Mouse (Mus musculus): ENCODE results near the gene Atpaf2. TPM values are rescaled to one million over a fixed set of nuclear protein-coding genes. Genes with fewer than 3 reads are reported as not detected.
A peak's percentile ranks its signal among the peaks of the same experiment; 100 is the strongest.

Atpaf2 gene
- polyA plus RNA-seq, 1 experiment from 2014 or later, result 22.6 TPM

GRCm38 (mm10) chr11:60412921-60413320, 5.3 kb downstream of the Atpaf2 start:
- no peak for TF ChIP-seq EP300 (IDR thresholded peaks at IDR 0.05; ENCODE audit: low read depth)
- no peak for TF ChIP-seq CTCF (IDR thresholded peaks at IDR 0.05; ENCODE audit: low read depth)
- H3K27me3 ChIP-seq (ENCODE audit: insufficient read depth, low read length), result no peaks in the 10 kb centered on the region
- no peak for DNase-seq
- no peak overlapping the region for H3K27ac ChIP-seq (ENCODE audit: low read depth)
- H3K4me1 ChIP-seq (ENCODE audit: insufficient read depth), result peaks cover 13% of the 10 kb centered on the region
- H3K9ac ChIP-seq (replicated peaks), result no peak overlapping the region
- no peaks in the 10 kb centered on the region for H3K9me3 ChIP-seq (ENCODE audit: low read length)
- no peak overlapping the region for H3K4me2 ChIP-seq (ENCODE audit: low read depth, low read length)
- 85% methylated on average over 2 of the region's 2 CpGs for WGBS (ENCODE audit: insufficient replicate concordance)
- H3K36me3 ChIP-seq (replicated peaks; ENCODE audit: insufficient read depth, low read length), result peaks cover 13% of the 10 kb centered on the region
- H3K4me3 ChIP-seq (ENCODE audit: low read depth, low read length), result no peak overlapping the region
- ATAC-seq, result no peak

- peak; percentile 60 for DNase-seq
These were observed 6.1 kb downstream of the Atpaf2 start for GRCm38 (mm10) chr11:60412173-60412572.

GRCm38 (mm10) chr11:60406606-60407005, 11.7 kb downstream of the Atpaf2 start:
- Histone ChIP-seq H3K27ac (ENCODE audit: low read depth) (no peak overlapping the region), H3K27me3 (ENCODE audit: insufficient read depth, low read length) (no peaks in the 10 kb centered on the region), H3K4me1 (ENCODE audit: insufficient read depth) (no peaks in the 10 kb centered on the region), H3K36me3 (replicated peaks; ENCODE audit: insufficient read depth, low read length) (peaks cover 68% of the 10 kb centered on the region), H3K9me3 (ENCODE audit: low read length) (no peaks in the 10 kb centered on the region), H3K9ac (replicated peaks) (no peak overlapping the region), H3K4me2 (ENCODE audit: low read depth, low read length) (no peak overlapping the region), H3K4me3 (ENCODE audit: low read depth, low read length) (no peak overlapping the region)
- WGBS (ENCODE audit: insufficient replicate concordance), result 97% methylated on average over 1 of the region's 1 CpGs
- no peak for DNase-seq
- no peak for ATAC-seq
- no peak for TF ChIP-seq EP300 (IDR thresholded peaks at IDR 0.05; ENCODE audit: low read depth)
- TF ChIP-seq CTCF (IDR thresholded peaks at IDR 0.05; ENCODE audit: low read depth), result no peak

More at GRCm38 (mm10) chr11:60412173-60412572, 6.1 kb downstream of the Atpaf2 start:
- Histone ChIP-seq H3K4me1 (ENCODE audit: insufficient read depth) (peaks cover 12% of the 10 kb centered on the region), H3K4me2 (ENCODE audit: low read depth, low read length) (no peak overlapping the region), H3K9ac (replicated peaks) (no peak overlapping the region), H3K27ac (ENCODE audit: low read depth) (no peak overlapping the region), H3K4me3 (ENCODE audit: low read depth, low read length) (no peak overlapping the region), H3K9me3 (ENCODE audit: low read length) (no peaks in the 10 kb centered on the region), H3K36me3 (replicated peaks; ENCODE audit: insufficient read depth, low read length) (peaks cover 19% of the 10 kb centered on the region), H3K27me3 (ENCODE audit: insufficient read depth, low read length) (no peaks in the 10 kb centered on the region)
- WGBS (ENCODE audit: insufficient replicate concordance), result 7% methylated on average over 3 of the region's 3 CpGs
- ATAC-seq, result no peak
- peak; percentile 70 for TF ChIP-seq CTCF (IDR thresholded peaks at IDR 0.05; ENCODE audit: low read depth)
- no peak for TF ChIP-seq EP300 (IDR thresholded peaks at IDR 0.05; ENCODE audit: low read depth)

- Histone ChIP-seq H3K4me3 (ENCODE audit: low read depth, low read length) (no peak overlapping the region), H3K27ac (ENCODE audit: low read depth) (no peak overlapping the region), H3K9ac (replicated peaks) (no peak overlapping the region), H3K27me3 (ENCODE audit: insufficient read depth, low read length) (no peaks in the 10 kb centered on the region), H3K9me3 (ENCODE audit: low read length) (no peaks in the 10 kb centered on the region), H3K4me2 (ENCODE audit: low read depth, low read length) (no peak overlapping the region), H3K4me1 (ENCODE audit: insufficient read depth) (no peaks in the 10 kb centered on the region), H3K36me3 (replicated peaks; ENCODE audit: insufficient read depth, low read length) (peaks cover 15% of the 10 kb centered on the region)
- ATAC-seq (no peak), DNase-seq (no peak)
- 74% methylated on average over 2 of the region's 2 CpGs for WGBS (ENCODE audit: insufficient replicate concordance)
- no peak for TF ChIP-seq CTCF (IDR thresholded peaks at IDR 0.05; ENCODE audit: low read depth)
- no peak for TF ChIP-seq EP300 (IDR thresholded peaks at IDR 0.05; ENCODE audit: low read depth)
These were observed 21.1 kb downstream of the Atpaf2 start for GRCm38 (mm10) chr11:60397172-60397571.

- Histone ChIP-seq H3K4me1 (ENCODE audit: insufficient read depth) (no peaks in the 10 kb centered on the region), H3K36me3 (replicated peaks; ENCODE audit: insufficient read depth, low read length) (peaks cover 12% of the 10 kb centered on the region), H3K27me3 (ENCODE audit: insufficient read depth, low read length) (no peaks in the 10 kb centered on the region), H3K9me3 (ENCODE audit: low read length) (no peaks in the 10 kb centered on the region), H3K4me2 (ENCODE audit: low read depth, low read length) (no peak overlapping the region), H3K9ac (replicated peaks) (no peak overlapping the region), H3K4me3 (ENCODE audit: low read depth, low read length) (no peak overlapping the region), H3K27ac (ENCODE audit: low read depth) (no peak overlapping the region)
- peak; percentile 23 for DNase-seq
- 76% methylated on average over 6 of the region's 6 CpGs for WGBS (ENCODE audit: insufficient replicate concordance)
- TF ChIP-seq CTCF (IDR thresholded peaks at IDR 0.05; ENCODE audit: low read depth) (no peak), EP300 (IDR thresholded peaks at IDR 0.05; ENCODE audit: low read depth) (no peak)
- ATAC-seq, result no peak
These were observed 21.7 kb downstream of the Atpaf2 start for GRCm38 (mm10) chr11:60396546-60396945.

GRCm38 (mm10) chr11:60391346-60391745, 26.9 kb downstream of the Atpaf2 start:
- no peaks in the 10 kb centered on the region for H3K27me3 ChIP-seq (ENCODE audit: insufficient read depth, low read length)
- DNase-seq (no peak), ATAC-seq (no peak)
- 80% methylated on average over 6 of the region's 6 CpGs for WGBS (ENCODE audit: insufficient replicate concordance)
- H3K9me3 ChIP-seq (ENCODE audit: low read length), result no peaks in the 10 kb centered on the region
- no peaks in the 10 kb centered on the region for H3K4me1 ChIP-seq (ENCODE audit: insufficient read depth)
- no peak overlapping the region for H3K9ac ChIP-seq (replicated peaks)
- no peak overlapping the region for H3K27ac ChIP-seq (ENCODE audit: low read depth)
- H3K36me3 ChIP-seq (replicated peaks; ENCODE audit: insufficient read depth, low read length), result no peaks in the 10 kb centered on the region
- no peak overlapping the region for H3K4me3 ChIP-seq (ENCODE audit: low read depth, low read length)
- H3K4me2 ChIP-seq (ENCODE audit: low read depth, low read length), result no peak overlapping the region
- TF ChIP-seq CTCF (IDR thresholded peaks at IDR 0.05; ENCODE audit: low read depth) (no peak), EP300 (IDR thresholded peaks at IDR 0.05; ENCODE audit: low read depth) (no peak)

GRCm38 (mm10) chr11:60387944-60388343, 30.3 kb downstream of the Atpaf2 start:
- Histone ChIP-seq H3K36me3 (replicated peaks; ENCODE audit: insufficient read depth, low read length) (no peaks in the 10 kb centered on the region), H3K9me3 (ENCODE audit: low read length) (no peaks in the 10 kb centered on the region), H3K4me1 (ENCODE audit: insufficient read depth) (no peaks in the 10 kb centered on the region), H3K4me3 (ENCODE audit: low read depth, low read length) (no peak overlapping the region), H3K27me3 (ENCODE audit: insufficient read depth, low read length) (no peaks in the 10 kb centered on the region), H3K4me2 (ENCODE audit: low read depth, low read length) (no peak overlapping the region), H3K9ac (replicated peaks) (no peak overlapping the region), H3K27ac (ENCODE audit: low read depth) (no peak overlapping the region)
- 67% methylated on average over 2 of the region's 2 CpGs for WGBS (ENCODE audit: insufficient replicate concordance)
- ATAC-seq (no peak), DNase-seq (no peak)
- TF ChIP-seq EP300 (IDR thresholded peaks at IDR 0.05; ENCODE audit: low read depth) (no peak), CTCF (IDR thresholded peaks at IDR 0.05; ENCODE audit: low read depth) (no peak)
